Mouse (Mus musculus) E14TG2a.4 (cell line): ENCODE results near the gene Sipa1l1.

Experiments
- CTCF ChIP-seq: conservative IDR thresholded peaks from 2 replicates; pipeline ENCODE4 v1.5.1; 2014; ENCODE audit warnings: low read length
- NANOG ChIP-seq: IDR thresholded peaks from 2 replicates; pipeline ENCODE4 v1.6.1; 2014; ENCODE audit warnings: borderline replicate concordance, low read length, mixed read lengths

GRCm38 (mm10) chr12:82196615-82197146, 27.6 kb downstream of the Sipa1l1 start:
- TF ChIP-seq CTCF, result no peak
- TF ChIP-seq NANOG, result no peak
